Mouse (Mus musculus) limb, embryonic 11.5 days (tissue): ENCODE measurements at regions not wholly inside any gene's neighbourhood (a gene's known extent, or its start where the extent isn't known, plus 50 kb on each side); places are given as distances from the start of the nearest gene placed in this dataset.

ENCODE experiments used
- ATAC-seq: fragments of 200-750 bp; cut with Nextera tagmentation; 2 replicates; pipeline ENCODE4 v1.8.0; 2017; ENCODE audit warnings: low read depth; ENCODE audit not compliant: insufficient number of reproducible peaks, low FRiP score, low TSS enrichment
- DNase-seq: peaks from one replicate; pipeline ENCODE4 v3.0.0-alpha.2; 2015; ENCODE audit warnings: low spot score
- H3K27ac ChIP-seq: fragments of 300-500 bp; sonication (generic); replicated peaks from 2 replicates; pipeline ENCODE4 v1.5.1; 2014; ENCODE audit warnings: low read depth, mild to moderate bottlenecking, low read length
- H3K27me3 ChIP-seq: fragments of 300-500 bp; sonication (generic); 2 replicates; pipeline ENCODE4 v1.6.1; 2014; ENCODE audit warnings: mild to moderate bottlenecking, low read length, mixed read lengths; ENCODE audit not compliant: control insufficient read depth, insufficient read depth
- H3K36me3 ChIP-seq: fragments of 300-500 bp; sonication (generic); 2 replicates; pipeline ENCODE4 v1.6.1; 2014; ENCODE audit warnings: mild to moderate bottlenecking, low read length, moderate library complexity, mixed read lengths; ENCODE audit not compliant: control insufficient read depth, insufficient read depth
- H3K4me1 ChIP-seq: fragments of 300-500 bp; sonication (generic); 2 replicates; pipeline ENCODE4 v1.6.1; 2014; ENCODE audit warnings: low read length, mixed read lengths; ENCODE audit not compliant: control insufficient read depth, insufficient read depth
- H3K4me2 ChIP-seq: fragments of 300-500 bp; sonication (generic); 2 replicates; pipeline ENCODE4 v1.6.1; 2014; ENCODE audit warnings: low read depth, mild to moderate bottlenecking, moderate library complexity; ENCODE audit not compliant: severe bottlenecking
- H3K4me3 ChIP-seq: fragments of 300-500 bp; sonication (generic); 2 replicates; pipeline ENCODE4 v1.5.1; 2014; ENCODE audit warnings: low read depth, low read length
- H3K9ac ChIP-seq: fragments of 300-500 bp; sonication (generic); 2 replicates; pipeline ENCODE4 v1.6.1; 2014; ENCODE audit warnings: mild to moderate bottlenecking, low read length
- H3K9me3 ChIP-seq: fragments of 300-500 bp; sonication (generic); 2 replicates; pipeline ENCODE4 v1.6.1; 2016; ENCODE audit warnings: low read length; ENCODE audit not compliant: control insufficient read depth
- whole genome bisulfite sequencing: fragments of 180-500 bp; shearing (Covaris S2); extraction: QIAGEN DNeasy Blood & Tissue Kit; methylation state at CpG from one replicate; pipeline ENCODE4 v1.1.7; 2014; 5-methylcytosine and 5-hydroxymethylcytosine counted together

DNA sequence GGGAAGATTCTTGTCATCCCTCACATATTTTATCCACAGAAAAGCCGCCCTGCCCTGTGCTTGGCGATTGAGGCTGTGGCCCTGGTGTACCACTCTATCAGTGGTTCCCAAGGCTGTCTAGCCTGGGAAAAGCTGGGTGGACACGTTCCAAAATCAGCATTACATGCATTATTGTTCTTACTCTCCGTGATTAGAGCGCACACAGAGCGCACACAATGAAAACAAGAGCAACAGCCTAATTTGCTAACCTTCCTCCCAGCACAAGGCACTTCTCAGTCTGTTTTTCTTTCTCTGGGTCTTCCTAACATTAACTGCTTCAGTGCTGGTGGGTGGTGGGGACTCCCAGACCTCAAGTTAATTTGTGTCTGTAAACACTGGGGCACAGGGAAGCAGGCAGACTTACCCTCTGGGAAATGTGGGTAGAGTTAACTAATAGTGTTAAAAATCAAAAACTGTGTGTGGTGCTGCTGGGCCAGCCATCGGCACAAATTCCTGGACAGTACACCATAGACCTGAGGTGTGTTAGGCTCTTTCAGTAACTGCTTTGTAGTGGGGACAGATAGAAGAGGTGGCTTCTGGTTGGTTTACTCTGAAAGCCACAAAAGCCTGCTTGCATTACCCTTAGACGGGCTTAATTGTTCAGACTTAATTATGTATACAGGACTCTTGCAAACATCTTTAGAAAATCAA is 137.8 kb upstream of the Hey2 start:
- 3% methylated on average over 8 of the region's 8 CpGs for WGBS
- Histone ChIP-seq H3K9ac (peak overlapping the region; percentile 12; the same call in 1 of the 2 replicates), H3K4me1 (0 out of 2 replicates have a peak, but pooled peaks cover 2% of the 10 kb centered on the region), H3K9me3 (no peaks in the 10 kb centered on the region), H3K4me2 (peak overlapping the region; percentile 41), H3K36me3 (no peaks in the 10 kb centered on the region), H3K27me3 (no peaks in the 10 kb centered on the region), H3K27ac (0 out of 2 replicates have a peak overlapping the region, but pooled peaks have one; percentile 21), H3K4me3 (no peak overlapping the region)
- peak; percentile 45 for DNase-seq
- ATAC-seq: peak; percentile 76; the same call in 1 of the 2 replicates

DNA sequence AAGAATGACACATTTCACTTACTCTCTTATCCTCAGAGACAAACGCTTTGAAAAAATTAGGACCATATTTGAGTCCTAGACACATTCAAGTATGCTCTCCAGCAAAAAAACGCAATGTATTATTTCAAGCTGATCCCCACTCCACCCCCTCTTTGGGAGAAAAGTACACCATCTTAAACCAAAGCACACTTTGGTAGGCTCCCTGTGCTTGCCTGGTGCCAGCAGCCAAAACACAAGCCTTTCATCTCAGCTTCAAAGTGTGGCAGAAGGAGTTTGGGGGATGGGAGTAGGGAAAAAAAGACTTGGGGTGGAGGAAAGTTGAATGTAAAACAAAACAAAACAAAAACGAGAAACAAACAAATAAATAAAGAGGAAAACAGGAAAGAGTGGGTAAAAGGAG is 137.2 kb upstream of the Hey2 start:
- H3K27me3 ChIP-seq: no peaks in the 10 kb centered on the region
- WGBS: 9% methylated on average over 3 of the region's 3 CpGs
- H3K9me3 ChIP-seq: no peaks in the 10 kb centered on the region
- H3K9ac ChIP-seq: 0 out of 2 replicates have a peak overlapping the region, but pooled peaks have one; percentile 12
- no peak for DNase-seq
- H3K4me1 ChIP-seq: 0 out of 2 replicates have a peak, but pooled peaks cover 2% of the 10 kb centered on the region
- peak overlapping the region; percentile 41; the same call in 1 of the 2 replicates for H3K4me2 ChIP-seq
- H3K4me3 ChIP-seq: no peak overlapping the region
- no peak overlapping the region for H3K27ac ChIP-seq
- no peak for ATAC-seq
- H3K36me3 ChIP-seq: no peaks in the 10 kb centered on the region

DNA sequence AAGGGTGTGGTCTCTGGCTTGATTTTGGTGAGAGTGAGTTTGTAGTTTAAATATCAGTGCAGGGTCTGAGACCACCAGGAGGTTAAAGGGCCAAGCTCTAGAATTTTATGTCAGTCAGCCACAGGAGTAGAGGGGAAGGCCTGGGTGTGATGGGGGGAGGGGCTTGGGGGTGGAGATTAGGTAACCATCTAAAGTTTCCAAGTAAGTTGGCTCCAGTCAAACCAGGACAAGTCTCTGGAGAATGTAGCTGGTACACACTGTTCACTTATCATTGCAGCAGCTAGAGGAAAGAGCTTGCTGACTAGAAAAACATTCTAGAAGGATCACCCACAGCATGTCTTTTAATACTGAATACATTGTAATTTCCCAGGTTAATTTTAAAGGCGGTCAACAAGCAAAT is 123.6 kb upstream of the Hey2 start:
- ATAC-seq: no peak
- H3K27ac ChIP-seq: no peak overlapping the region
- no peaks in the 10 kb centered on the region for H3K36me3 ChIP-seq
- no peak for DNase-seq
- 98% methylated on average over 1 of the region's 1 CpGs for WGBS
- no peaks in the 10 kb centered on the region for H3K27me3 ChIP-seq
- H3K4me1 ChIP-seq: no peaks in the 10 kb centered on the region
- H3K9me3 ChIP-seq: no peaks in the 10 kb centered on the region
- no peak overlapping the region for H3K9ac ChIP-seq
- no peak overlapping the region for H3K4me3 ChIP-seq
- H3K4me2 ChIP-seq: no peak overlapping the region

DNA sequence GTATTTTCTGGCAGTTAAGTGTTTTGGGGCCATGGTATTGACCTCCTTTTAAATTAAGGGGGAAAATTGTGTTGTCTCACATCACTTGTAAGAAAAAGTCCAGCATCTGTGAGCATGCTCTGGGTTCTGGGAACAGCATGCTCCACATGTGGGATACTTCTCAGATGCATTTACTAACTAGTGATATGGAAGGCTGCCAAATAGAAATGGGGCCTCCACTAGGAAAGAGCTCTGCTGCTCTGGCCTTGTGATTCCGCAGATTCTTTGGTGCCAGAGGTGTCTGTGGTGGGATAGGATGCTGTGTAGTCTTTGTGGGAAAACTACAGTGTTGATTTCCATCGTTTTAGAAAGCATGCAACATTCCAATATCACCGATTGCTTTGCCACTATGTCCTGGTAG is 111.2 kb upstream of the Hey2 start:
- no peak overlapping the region for H3K9ac ChIP-seq
- H3K4me1 ChIP-seq: no peaks in the 10 kb centered on the region
- H3K27me3 ChIP-seq: no peaks in the 10 kb centered on the region
- no peak overlapping the region for H3K4me3 ChIP-seq
- ATAC-seq: no peak
- WGBS: 89% methylated on average over 3 of the region's 3 CpGs
- no peaks in the 10 kb centered on the region for H3K36me3 ChIP-seq
- no peak overlapping the region for H3K4me2 ChIP-seq
- H3K9me3 ChIP-seq: no peaks in the 10 kb centered on the region
- no peak overlapping the region for H3K27ac ChIP-seq
- DNase-seq: no peak

DNA sequence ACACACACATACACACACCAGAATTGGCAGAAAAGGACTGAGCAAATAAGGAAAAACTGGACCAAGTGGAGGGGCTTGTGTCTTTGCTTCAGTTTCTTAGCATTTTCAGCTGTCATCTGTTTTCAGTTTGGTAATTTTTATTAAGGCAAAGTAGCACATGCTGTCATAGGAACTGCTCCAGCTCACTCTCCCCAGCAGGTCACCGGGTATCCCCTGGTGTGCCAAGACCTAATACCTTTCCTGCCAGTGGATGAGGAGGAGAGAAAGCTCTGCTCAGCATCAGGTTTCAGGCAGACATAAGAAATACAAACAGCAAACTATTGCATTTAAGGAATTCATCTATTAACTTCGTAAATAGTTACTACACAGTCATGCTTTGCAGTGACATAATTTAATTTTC is 109.8 kb upstream of the Hey2 start:
- Histone ChIP-seq H3K4me1 (no peaks in the 10 kb centered on the region), H3K4me3 (no peak overlapping the region), H3K36me3 (no peaks in the 10 kb centered on the region), H3K9me3 (no peaks in the 10 kb centered on the region), H3K27me3 (no peaks in the 10 kb centered on the region), H3K27ac (no peak overlapping the region), H3K4me2 (no peak overlapping the region), H3K9ac (no peak overlapping the region)
- DNase-seq: peak; percentile 24
- no peak for ATAC-seq
- 26% methylated on average over 2 of the region's 2 CpGs for WGBS

DNA sequence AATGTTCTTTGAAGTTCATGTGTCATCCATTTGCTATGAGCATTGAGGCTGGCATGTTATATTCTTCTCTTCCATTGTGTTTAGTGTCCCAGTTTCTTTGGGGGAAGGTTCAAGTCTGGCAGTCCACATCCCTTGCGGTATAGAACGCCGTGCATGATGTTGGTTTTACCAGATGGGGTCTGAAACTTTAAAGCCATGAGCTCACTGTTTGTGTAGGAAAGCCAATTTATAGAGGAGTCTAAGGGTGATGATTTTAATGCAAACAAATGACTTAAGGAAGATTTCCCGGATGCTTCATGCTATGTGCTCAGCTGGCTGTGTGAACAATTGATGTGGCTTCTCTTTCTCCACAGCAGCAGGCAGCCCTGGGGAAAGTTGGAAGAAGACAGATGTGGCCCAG is 104.0 kb upstream of the Hey2 start:
- 89% methylated on average over 4 of the region's 4 CpGs for WGBS
- H3K4me1 ChIP-seq: no peaks in the 10 kb centered on the region
- no peak for ATAC-seq

DNA sequence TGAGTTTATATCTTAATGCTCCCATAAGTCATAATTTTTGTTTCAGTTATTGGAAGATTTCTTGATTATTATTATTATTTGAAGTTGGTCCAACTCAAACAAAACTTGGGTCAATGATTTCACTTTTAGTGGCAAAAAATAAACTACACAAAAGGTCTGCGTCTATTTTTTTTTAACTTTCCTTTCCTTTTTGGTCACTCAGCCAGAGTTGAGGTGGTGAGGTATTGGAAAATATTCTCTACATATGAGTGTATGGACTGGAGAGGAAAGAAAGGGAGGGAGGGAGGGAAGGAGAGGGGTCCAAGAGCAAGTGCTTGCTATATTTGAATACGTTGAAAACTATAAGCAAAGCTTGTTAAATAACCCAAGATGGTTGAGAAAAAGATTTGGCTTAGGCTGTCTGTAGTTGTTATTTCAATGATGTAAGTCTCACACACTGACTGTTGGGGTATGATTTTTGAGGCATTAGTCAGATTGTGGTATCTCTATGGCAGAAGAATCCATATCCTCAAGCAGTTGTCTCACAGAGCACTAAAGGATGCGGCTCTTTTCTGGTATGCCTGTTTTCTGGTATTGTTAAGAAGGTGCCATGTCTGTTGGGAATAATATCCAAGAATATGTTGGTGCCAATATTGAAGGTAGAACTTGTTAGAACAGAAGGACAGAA is 75.9 kb upstream of the Hey2 start:
- Histone ChIP-seq H3K4me3 (no peak overlapping the region), H3K27me3 (no peaks in the 10 kb centered on the region), H3K27ac (no peak overlapping the region), H3K4me2 (no peak overlapping the region), H3K4me1 (no peaks in the 10 kb centered on the region), H3K9me3 (no peaks in the 10 kb centered on the region), H3K9ac (no peak overlapping the region), H3K36me3 (no peaks in the 10 kb centered on the region)
- no peak for ATAC-seq
- no peak for DNase-seq
- 85% methylated on average over 3 of the region's 3 CpGs for WGBS

More for the DNA sequence above, 104.0 kb upstream of the Hey2 start:
- H3K27me3 ChIP-seq: no peaks in the 10 kb centered on the region
- H3K36me3 ChIP-seq: no peaks in the 10 kb centered on the region
- no peak overlapping the region for H3K27ac ChIP-seq
- no peaks in the 10 kb centered on the region for H3K9me3 ChIP-seq
- no peak overlapping the region for H3K4me2 ChIP-seq
- H3K4me3 ChIP-seq: no peak overlapping the region
- no peak overlapping the region for H3K9ac ChIP-seq
- DNase-seq: no peak

DNA sequence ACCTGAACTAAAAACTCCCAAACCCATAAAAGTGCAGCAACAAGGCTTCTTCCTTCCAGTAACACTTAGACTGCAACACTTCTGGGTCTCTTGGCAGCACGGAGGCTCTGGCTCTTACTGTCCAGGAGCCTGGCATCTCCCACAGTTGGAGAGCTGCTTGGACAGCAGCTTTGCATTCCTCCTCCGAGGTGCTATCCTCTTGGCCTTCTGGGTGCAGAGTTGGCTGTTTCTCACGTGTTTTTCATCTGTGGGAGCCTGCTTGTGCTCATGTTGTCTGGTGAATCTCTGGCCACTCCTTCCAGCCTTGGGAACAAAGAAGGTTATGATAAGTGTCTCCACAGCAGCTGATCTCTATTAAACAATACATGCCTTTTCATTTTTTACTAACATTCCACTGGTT is 51.2 kb upstream of the Hey2 start:
- 45% methylated on average over 3 of the region's 3 CpGs for WGBS
- no peaks in the 10 kb centered on the region for H3K4me1 ChIP-seq
- H3K27ac ChIP-seq: no peak overlapping the region
- H3K9ac ChIP-seq: no peak overlapping the region
- ATAC-seq (no peak), DNase-seq (no peak)
- H3K36me3 ChIP-seq: no peaks in the 10 kb centered on the region
- H3K4me2 ChIP-seq: no peak overlapping the region
- no peaks in the 10 kb centered on the region for H3K27me3 ChIP-seq
- H3K4me3 ChIP-seq: no peak overlapping the region
- no peaks in the 10 kb centered on the region for H3K9me3 ChIP-seq
